Mouse (Mus musculus) liver, embryonic 14.5 days (tissue): ENCODE measurements around the gene Bex2.
"Not testable (repeated sequence)": the region's sequence is repeated elsewhere in the genome, so short reads cannot be mapped to it uniquely, and the experiment has no call there.

ENCODE experiments used
- CTCF ChIP-seq: IDR thresholded peaks from 2 replicates; pipeline ENCODE4 v1.5.1; 2016; ENCODE audit warnings: antibody characterized with exemption, low read depth, control low read depth
- EP300 ChIP-seq: IDR thresholded peaks from 2 replicates; pipeline ENCODE4 v1.6.1; 2016; ENCODE audit warnings: antibody characterized with exemption, low read depth

DNA sequence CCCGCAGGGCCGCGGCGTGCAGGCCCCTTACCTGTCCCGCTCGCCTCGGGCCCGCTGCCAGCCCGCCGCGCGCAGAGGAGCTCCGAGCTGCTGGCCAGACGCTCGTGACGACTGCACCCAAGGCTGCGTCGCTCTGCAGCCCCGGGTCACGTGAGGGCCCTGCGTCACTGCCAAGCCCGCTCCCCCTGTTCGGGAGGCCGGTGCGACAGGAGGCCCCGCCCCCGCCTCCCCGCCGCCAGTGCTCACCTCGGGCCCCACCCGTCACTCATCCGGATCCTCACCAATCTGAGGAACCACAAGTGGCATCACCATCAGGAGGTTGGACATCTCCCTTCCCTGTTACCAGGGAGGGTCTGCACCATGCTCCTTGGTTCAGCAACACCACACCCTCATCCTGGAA is at the start of gene Bex2:
- TF ChIP-seq CTCF, EP300: not testable (repeated sequence)
